Mouse (Mus musculus): Measurements from ENCODE around the gene Dpp3.

DNA sequence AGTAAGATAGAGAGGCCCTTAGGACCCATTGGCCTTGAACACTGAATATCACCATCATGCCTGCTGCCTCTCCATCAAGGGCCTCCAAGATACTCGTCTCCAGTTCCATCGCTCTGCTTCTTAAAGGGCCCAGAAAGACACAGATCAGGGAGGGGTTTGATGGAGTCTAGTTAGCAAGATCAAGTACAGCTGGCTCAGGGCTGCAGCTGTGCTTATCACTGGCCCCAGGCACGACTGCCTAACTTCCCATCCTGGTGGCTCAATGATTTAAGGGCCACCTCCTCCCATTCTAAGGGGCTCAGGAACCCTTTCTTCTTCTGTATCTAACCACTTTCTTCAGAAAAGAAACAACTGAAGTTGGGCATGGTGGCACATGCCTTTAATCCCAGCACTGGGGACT is 36.3 kb downstream of the Dpp3 start:
- TF ChIP-seq CTCF (IDR thresholded peaks at IDR 0.05; ENCODE audit: low read depth): no peak
- no peak for TF ChIP-seq EP300 (IDR thresholded peaks at IDR 0.05; ENCODE audit: low read depth)
